Mouse (Mus musculus) cerebellum, adult (tissue): ENCODE measurements around the gene Zbtb18.
A peak's percentile ranks its signal among the peaks of the same experiment; 100 is the strongest.
"Not testable (repeated sequence)": the region's sequence is repeated elsewhere in the genome, so short reads cannot be mapped to it uniquely, and the experiment has no call there.

Experiments
- ATAC-seq: cut with Nextera tagmentation; 2 replicates; pipeline ENCODE4 v1.9.2; 2017; ENCODE audit warnings: mild to moderate bottlenecking, moderate library complexity, mixed read lengths; ENCODE audit not compliant: insufficient number of reproducible peaks, low FRiP score, low TSS enrichment

Gene Zbtb18

DNA sequence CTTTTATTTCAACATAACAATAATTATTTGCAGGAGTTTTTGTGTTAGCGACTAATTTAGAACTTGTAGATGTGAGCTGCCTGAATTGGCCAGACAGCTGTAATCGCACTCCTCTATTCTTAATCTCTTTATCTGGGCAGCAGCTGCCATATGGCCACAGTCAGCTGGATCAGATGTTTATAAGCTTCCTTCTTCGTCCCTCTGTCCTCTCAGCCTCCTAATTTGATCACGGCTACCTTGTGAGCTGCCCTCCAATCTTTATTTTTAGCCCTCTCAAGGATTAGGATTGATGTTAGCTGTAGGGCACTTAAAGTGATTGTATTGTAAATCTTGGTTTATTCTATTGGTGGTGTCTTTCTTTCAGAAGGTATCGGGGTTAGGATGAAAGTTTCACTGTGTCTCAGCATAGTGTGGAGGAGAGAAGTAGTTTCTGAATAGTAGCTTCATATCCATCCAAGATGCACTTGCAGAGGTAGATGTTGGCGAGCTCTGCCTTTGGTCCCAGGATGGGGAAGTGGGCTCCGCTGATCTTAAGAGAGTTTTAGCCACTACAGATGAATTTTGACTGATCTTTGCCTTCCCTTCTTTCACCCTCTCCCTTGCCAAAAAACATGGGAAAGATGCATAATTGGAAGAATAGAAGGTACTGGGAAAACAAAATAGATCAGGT is 3.4 kb downstream of the Zbtb18 start:
- ATAC-seq, result no peak

DNA sequence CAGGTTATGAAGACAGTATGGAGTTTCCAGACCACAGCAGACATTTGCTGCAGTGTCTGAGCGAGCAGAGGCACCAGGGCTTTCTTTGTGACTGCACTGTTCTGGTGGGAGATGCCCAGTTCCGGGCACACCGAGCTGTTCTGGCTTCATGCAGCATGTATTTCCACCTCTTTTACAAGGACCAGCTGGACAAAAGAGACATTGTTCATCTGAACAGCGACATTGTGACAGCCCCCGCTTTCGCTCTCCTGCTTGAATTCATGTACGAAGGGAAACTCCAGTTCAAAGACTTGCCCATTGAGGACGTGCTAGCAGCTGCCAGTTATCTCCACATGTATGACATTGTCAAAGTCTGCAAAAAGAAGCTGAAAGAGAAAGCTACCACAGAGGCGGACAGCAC is 4.9 kb downstream of the Zbtb18 start:
- ATAC-seq, result no peak

DNA sequence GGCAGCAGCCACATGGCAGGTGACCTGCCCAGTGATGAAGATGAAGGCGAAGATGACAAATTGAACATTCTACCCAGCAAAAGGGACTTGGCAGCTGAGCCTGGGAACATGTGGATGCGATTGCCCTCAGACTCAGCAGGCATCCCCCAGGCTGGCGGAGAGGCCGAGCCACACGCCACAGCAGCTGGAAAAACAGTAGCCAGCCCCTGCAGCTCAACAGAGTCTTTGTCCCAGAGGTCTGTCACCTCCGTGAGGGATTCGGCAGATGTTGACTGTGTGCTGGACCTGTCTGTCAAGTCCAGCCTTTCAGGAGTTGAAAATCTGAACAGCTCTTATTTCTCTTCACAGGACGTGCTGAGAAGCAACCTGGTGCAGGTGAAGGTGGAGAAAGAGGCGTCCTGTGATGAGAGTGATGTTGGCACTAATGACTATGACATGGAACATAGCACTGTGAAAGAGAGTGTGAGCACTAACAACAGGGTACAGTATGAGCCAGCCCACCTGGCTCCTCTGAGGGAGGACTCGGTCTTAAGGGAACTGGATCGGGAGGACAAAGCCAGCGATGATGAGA is 5.5 kb downstream of the Zbtb18 start:
- peak; percentile 15; the same call in 1 of the 2 replicates for ATAC-seq

DNA sequence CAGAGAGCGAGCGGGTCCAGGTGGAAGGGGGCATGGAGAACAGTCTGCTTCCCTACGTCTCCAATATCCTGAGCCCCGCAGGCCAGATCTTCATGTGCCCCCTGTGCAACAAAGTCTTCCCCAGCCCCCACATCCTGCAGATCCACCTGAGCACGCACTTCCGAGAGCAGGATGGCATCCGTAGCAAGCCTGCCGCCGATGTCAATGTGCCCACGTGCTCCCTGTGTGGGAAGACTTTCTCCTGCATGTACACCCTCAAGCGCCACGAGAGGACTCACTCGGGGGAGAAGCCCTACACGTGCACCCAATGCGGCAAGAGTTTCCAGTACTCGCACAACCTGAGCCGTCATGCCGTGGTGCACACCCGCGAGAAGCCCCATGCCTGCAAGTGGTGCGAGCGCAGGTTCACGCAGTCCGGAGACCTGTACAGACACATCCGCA is 6.0 kb downstream of the Zbtb18 start:
- ATAC-seq, result 0 out of 2 replicates have a peak, but pooled peaks have one; percentile 17

DNA sequence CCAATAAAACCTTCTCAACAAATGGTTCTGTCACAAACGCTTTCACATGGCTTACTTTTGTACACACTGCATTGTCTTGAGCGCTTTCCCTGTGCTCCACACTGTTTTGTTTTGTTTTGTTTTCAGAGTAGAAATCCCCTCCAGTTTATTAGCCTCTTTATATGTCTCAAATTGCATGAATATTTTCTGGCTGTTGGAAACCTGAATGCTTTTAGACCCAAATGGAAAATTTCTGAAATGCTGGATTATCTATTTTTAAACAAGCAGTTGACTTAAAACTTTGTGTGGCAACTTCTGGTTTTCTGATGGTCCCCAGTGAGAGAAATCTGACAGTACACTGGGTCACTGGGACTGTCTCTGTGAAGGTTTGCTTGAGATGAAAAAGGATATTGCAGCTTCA is 6.8 kb downstream of the Zbtb18 start:
- no peak for ATAC-seq

DNA sequence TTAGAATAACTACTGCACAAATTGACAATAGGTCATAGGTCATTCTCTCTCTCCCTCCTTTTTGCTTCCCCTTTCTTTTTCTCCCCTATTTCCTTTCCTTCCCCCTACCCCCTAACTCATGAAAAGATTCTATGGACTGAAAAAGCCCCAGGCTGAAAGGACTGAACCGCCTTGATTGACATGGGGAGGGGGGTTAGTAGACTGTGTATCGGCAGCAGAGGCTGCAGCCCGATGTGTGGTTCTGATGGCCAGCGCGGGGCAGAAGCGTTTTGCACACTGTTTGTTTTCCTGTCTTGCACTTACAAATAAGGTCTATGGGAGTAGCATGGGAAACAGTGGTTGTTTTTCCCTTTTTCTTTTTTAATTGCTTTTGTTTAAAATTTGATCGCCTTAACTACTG is 7.7 kb downstream of the Zbtb18 start:
- ATAC-seq, result not testable (repeated sequence)

DNA sequence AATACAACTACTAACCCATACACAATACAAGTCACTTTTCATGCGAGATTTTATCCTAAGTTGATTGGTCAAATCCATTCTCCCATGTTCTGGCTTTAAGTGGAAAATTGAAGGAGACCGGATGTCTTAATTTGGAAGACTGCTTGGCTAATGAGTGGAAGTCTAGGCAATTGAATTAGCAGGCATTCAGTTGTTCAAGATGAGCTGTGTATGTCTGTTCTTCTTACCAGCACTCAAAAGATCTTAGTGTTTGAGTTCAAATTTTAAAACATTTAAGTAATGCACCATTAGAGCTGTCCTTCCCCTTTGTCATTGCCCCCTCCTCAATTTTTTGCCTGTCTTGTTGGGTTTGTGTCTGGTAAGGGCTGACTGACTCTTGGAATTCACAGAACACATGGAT is 8.9 kb downstream of the Zbtb18 start:
- ATAC-seq, result no peak

DNA sequence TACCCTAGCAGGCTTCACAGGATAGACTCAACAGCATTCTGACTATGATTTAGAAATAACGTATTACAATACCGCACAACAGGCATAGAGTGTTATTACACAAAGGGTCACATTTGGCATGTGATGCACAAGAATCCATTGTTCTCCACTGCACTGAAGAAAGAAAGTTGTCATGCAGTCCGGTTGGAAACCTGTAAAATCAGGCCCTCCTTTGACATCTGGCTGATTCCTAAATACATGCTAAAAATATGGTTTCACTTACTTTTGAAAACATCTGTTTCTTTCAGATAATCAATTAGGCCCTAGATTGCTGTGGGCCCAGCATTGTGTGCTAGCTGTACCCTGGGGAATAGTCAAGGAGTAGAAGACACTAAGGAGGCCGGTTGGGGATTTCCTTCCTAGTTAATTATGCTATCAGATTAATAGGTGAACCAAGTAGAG is 9.9 kb downstream of the Zbtb18 start:
- no peak for ATAC-seq

DNA sequence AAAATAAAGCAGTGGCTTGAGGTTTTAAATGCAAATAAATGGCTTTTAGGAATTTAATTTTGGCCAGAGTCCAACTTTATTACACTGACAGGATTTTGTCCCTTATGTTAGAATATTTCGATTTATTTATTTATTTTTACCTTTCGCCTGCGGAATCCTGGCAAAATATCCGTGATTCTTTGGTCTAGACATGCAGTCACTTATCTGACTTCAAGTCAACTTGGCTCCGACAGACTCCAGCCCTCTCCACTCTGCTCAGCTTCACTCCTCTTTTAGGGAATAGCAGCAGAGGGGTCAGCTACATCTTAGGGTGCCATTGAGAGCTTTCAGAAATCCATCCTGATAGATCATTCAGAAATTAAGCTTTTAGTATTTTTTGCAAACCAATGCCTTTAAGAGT is 10.8 kb downstream of the Zbtb18 start:
- ATAC-seq, result no peak

DNA sequence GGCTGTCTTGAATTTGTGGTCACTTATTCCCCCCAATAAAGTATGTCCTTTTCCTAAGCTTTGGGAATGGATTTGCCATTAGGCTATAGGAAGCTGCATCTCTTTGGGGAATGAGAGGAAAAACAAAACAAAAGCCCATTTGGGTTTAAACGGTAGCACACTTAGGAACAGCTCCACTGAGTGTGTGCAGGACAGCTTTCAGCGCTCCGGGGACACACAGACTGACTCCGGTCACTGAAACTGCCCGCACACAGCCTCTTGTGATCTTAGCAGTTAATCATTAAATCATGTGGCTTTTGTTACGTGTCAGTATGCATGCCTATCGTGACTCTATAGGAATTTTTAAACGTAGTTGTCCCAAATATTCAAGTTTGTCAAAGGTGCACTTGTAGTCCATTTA is 11.7 kb downstream of the Zbtb18 start:
- no peak for ATAC-seq

DNA sequence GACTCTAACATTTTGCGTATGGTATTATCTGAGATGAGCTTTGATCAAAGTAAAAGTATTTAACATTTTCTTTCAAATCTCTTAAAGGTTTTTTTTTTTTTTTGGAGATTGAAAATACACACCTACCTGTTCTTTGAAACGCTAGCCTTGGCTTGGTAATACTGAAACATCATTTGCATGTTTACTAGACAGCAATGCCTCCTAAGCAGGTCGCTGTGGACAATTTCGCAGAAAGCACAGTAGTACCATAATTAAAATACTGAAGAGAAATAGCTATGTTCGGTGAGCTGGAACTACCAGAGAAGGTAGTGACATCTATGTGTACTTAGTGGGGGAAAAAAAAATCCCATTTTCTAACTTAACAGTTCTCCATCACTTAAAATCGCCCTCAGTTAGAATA is 12.3 kb downstream of the Zbtb18 start:
- no peak for ATAC-seq

DNA sequence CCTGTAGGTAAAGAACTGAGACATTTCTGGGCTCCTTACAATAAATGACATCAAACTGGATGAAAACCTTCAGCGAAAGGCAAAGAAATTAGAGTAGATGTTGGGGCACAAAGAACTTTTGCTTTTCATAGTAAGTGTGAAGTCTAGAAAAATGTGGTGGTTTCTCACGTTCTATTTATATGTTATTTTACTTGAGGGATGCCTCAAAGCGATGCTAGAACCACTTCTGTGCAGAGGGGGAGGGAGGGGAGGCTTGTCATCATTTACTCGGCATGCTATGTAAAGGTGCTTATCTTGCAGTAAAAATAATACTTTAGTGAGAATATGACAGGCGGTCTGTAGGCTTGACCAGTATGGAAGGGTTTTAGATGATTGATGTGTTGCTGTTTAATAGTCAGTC is 13.3 kb downstream of the Zbtb18 start:
- no peak for ATAC-seq

DNA sequence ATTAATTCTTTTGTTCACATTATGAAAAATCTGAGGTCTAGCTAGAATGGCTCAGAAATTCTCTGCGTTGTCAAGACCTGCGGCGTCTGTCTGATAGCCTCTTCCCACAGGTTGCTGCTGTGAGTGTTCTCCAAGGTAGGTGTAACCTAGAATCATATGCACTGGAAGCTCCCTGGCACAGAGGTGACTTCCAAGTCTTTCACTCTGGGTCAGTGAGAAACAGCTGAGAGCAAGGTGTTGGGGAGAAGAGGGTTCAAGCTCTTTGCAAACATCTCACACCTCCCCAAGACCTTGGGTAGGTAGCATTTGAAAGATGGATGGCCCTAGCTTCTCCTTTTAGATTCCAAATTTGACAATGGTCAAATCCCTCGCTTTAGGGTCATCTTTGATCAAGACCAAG is 14.1 kb downstream of the Zbtb18 start:
- no peak for ATAC-seq

DNA sequence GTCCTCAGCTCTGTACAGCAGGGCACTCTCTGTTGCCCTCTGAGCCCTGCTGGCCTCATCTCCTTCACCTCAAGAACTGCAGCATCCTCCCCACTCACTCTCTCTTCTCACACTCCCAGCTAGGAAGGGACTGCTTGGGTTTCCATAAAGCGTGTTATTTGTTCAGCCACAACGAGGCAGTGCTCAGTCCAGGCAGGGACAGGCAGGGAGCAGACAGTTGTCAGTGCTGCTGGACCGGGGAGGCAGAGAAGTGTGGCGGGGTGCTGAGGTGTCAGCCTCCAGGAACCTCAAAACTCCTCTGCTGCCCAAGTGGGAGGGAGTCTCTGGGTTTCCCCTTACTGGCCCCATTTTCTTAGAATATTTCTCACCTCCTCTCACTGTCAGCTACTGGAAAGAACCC is 14.6 kb downstream of the Zbtb18 start:
- peak; percentile 28; the same call in 1 of the 2 replicates for ATAC-seq

DNA sequence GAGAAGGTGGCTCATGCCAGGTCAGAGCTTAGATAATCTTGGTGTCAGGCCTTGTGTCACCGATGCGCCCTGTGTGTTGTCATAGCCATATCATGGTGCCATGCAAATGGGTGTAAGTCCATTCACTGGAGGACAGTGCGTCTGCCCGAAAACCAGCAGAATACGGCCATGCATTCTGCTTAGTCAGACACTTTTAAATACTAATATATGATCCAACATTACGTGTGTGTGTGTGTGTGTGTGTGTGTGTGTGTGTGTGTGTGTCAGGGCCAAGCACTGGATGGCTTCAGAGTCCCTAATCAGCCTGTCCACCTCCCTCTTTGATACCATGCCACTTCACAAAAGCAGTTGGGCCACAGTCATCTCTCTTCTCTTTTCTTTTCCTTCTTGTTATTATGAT is 15.8 kb downstream of the Zbtb18 start:
- no peak for ATAC-seq

DNA sequence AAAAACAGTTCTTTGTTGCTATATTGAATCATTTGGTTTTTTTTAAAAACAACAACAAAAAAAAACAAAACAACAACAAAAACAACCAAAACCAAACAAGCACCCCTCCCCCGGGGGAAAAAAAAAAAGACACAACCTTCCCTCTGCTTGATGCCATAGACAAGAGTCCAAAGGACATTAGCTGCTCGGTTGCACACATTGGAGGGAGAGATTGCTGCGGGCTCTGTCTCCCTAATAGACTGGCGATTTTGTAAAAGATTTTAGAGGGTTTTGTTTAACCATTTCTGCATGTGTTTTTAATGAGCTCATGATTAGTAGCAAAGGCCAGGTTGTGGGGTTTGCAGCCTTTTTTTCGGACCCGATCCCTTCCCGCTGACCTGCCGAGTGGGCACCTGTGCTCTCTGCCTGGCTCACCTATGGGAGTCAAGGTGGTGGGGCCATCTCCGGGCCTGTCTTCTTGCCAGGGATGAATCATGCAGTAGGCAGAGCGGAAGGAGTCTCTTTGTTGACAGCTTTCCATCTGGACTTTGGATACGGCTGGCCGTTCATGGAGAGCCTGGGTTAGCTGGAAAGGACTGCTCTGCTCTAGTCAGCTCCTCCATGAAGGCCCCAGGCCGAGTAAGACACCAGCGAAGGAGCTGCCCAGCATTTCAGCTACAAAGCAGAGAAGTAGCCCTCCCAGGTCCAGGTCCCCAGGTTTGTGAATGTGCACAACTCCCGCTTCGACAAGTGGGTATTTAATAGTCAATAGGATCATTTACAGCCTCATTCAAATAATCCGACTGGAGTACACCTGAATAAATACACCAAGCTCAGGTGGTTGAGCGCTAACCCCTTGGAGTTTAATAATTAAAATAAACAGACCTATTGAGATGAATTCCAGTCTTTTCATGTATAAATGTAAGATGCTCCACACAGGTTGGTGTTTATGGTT is 16.6 kb downstream of the Zbtb18 start:
- ATAC-seq, result peak; percentile 91

DNA sequence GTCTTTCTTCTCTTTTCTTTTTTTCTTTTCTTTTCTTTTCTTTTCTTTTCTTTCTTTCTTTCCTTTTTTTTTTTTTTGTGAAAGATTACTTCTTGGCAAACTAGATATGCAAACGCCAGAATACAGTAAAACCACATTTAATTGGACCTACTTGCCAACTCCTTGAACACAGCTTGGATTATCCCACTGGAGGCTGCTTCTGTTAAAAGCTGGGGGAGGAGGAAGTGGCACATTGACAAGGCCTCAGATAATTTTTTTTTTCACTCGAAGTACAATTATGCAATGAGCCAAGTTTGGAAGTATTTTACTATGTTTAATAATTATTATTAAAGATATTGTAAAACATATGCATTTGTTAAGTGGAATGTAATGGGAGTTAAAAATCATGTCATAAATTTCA is 17.4 kb downstream of the Zbtb18 start:
- ATAC-seq, result no peak

DNA sequence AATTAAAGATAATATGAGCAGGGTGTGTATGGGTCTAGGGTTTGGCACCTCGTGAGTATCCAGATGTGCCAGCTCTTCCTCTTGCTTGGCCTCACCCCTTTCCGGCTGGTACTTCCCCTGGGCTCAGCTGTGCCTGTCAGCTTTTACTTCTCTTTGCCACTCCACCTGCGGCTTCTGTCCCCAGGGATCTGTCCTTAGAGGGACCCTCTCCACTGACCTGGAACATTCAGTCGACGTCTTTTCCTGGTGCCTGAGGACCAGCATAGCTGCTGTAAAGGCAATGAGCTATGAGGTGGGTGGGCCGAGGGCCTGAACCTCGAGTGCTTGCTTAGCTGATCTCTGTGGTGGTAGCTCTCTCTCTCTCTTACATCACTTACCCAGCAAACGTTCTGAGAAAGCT is 25.0 kb downstream of the Zbtb18 start:
- ATAC-seq, result no peak

DNA sequence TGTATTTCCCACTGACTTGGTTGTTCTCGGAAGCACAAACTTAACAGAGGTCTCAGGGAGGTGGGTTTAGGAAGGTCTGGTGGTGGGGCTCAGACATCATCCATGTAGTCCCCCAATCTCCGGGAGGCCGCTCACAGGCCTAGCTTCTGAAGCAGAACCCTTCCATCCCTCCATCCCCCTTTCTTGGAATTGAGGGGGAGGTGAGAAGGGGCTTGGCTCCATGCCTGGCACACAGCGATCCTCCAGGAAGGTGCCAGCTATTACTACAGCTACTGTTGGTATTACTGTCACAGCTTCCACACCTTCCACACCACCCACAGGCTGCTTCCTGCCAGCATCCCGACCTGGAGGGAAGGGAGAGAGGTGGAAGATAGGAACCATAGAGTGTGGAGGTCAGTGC is 26.3 kb downstream of the Zbtb18 start:
- no peak for ATAC-seq

DNA sequence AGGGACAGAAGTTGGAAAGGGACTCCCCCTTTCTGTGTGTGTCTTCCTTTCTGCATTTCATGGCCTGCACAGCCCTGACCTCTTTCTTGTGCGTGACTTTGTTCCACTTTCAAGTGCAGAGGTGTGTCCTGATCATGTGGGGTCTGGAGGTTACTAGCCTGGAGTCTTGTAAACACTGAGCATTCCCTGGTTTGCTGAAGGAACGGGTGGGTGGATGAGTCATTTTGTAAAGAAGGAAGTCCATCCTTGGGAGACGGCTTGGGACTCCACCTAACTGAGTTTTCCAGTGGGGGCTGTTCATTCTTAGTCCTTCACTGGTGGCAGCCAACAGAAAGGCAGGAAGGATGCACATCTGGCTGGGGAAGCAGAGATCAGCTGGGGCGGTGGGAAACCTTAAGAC is 27.9 kb downstream of the Zbtb18 start:
- ATAC-seq, result no peak

DNA sequence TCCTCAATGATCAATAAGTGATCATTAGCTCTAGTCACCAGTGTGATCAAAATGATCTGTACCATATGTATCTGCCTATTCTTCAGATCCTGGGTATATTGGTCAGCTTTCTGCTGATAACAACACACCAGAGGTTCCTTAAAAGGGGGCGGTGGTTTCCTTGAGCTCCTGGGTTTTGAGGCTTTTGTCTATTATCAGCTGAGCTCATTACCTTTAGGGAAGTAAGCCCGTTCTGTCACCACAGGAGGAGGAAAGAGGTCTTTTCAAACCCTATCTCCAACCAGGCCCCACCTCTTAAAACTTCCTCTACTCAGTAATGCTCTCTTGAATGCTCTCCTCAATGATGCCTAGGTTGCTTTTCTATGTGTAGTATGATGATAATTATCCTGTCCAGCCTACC is 28.8 kb downstream of the Zbtb18 start:
- no peak for ATAC-seq
